Comparison of ENCODE assay signal across 8 mouse cellular contexts in genomic region chr15:36374732-36375548, GRCm38 (mm10).
DNase-seq lines count a peak whose midpoint lies in the region; ATAC-seq and TF ChIP-seq lines count a peak whose summit lies in the region.

No protein-coding gene starts in this region.

- no peaks in the 10 kb centered on the region for H3K4me1 ChIP-seq in bone marrow, adult 2 months (ENCODE audit: control insufficient read depth, insufficient read depth, low read length)
- H3K4me1 ChIP-seq in heart, postnatal 0 days (ENCODE audit: control insufficient read depth, insufficient read depth), result peaks cover 14% of the 10 kb centered on the region
- peaks cover 8% of the 10 kb centered on the region for H3K4me1 ChIP-seq in liver, embryonic 11.5 days (replicated peaks; ENCODE audit: control insufficient read depth, insufficient read depth, low read length)

- no peak for TF ChIP-seq POLR2A in bone marrow, adult 2 months (IDR thresholded peaks at IDR 0.05; ENCODE audit: borderline replicate concordance, control insufficient read depth, low read depth, low read length)
- TF ChIP-seq POLR2A in myocyte (IDR thresholded peaks at IDR 0.05; ENCODE audit: insufficient read length, low read depth), result no peak

- H3ac ChIP-seq in myocyte (ENCODE audit: control insufficient read depth, insufficient read length), result no peak overlapping the region

- TF ChIP-seq CTCF in bone marrow, adult 2 months (IDR thresholded peaks at IDR 0.05; ENCODE audit: control insufficient read depth, insufficient read depth, low read length), result no peak
- no peak for TF ChIP-seq CTCF in heart, postnatal 0 days (IDR thresholded peaks at IDR 0.05; ENCODE audit: low read depth)

- DNase-seq in B cell, adult 2 months, result peak; percentile 28 to 35
- DNase-seq in heart, postnatal 0 days (ENCODE audit: low spot score), result peak; percentile 76
- peak; percentile 84 to 86 for DNase-seq in kidney, postnatal 25 days
- peak; percentile 50 for DNase-seq in liver, embryonic 11.5 days (ENCODE audit: low spot score)
- DNase-seq in telencephalon, adult 2 months (ENCODE audit: low read depth, low spot score), result peak; percentile 92

- no peaks in the 10 kb centered on the region for H3K27me3 ChIP-seq in heart, postnatal 0 days (ENCODE audit: control insufficient read depth, insufficient read depth, low read length)
- peaks cover 3% of the 10 kb centered on the region for H3K27me3 ChIP-seq in liver, embryonic 11.5 days (replicated peaks; ENCODE audit: control insufficient read depth, insufficient read depth, low read length)
- H3K27me3 ChIP-seq in myocyte (ENCODE audit: control insufficient read depth, insufficient read depth, insufficient read length), result peaks cover 6% of the 10 kb centered on the region

- peak overlapping the region; percentile 67 for H3K9ac ChIP-seq in heart, postnatal 0 days (replicated peaks; ENCODE audit: low read depth, low read length)
- peak overlapping the region; percentile 59 for H3K9ac ChIP-seq in liver, embryonic 11.5 days (ENCODE audit: low read depth, low read length)

- H3K79me2 ChIP-seq in myocyte (ENCODE audit: control insufficient read depth, insufficient read depth), result no peaks in the 10 kb centered on the region

- H3K27ac ChIP-seq in bone marrow, adult 2 months (ENCODE audit: control insufficient read depth, insufficient read depth, low read depth, low read length, poor library complexity), result no peak overlapping the region
- peak overlapping the region; percentile 84 for H3K27ac ChIP-seq in heart, postnatal 0 days (ENCODE audit: low read depth)
- H3K27ac ChIP-seq in liver, embryonic 11.5 days (ENCODE audit: low read depth, low read length), result no peak overlapping the region

- H3K9me3 ChIP-seq in heart, postnatal 0 days (replicated peaks; ENCODE audit: control insufficient read depth, low read length), result no peaks in the 10 kb centered on the region
- H3K9me3 ChIP-seq in liver, embryonic 11.5 days (ENCODE audit: control insufficient read depth, low read length), result no peaks in the 10 kb centered on the region

- 8% methylated on average over 20 of the region's 20 CpGs for WGBS in bone marrow, adult 2 months
- WGBS in heart, postnatal 0 days, result 2% methylated on average over 20 of the region's 20 CpGs
- 3% methylated on average over 20 of the region's 20 CpGs for WGBS in liver, embryonic 11.5 days

- H3K4me2 ChIP-seq in heart, postnatal 0 days (ENCODE audit: low read depth, low read length), result peak overlapping the region; percentile 92
- H3K4me2 ChIP-seq in liver, embryonic 11.5 days, result peak overlapping the region; percentile 89
- H3K4me2 ChIP-seq in myocyte (ENCODE audit: low read depth), result peak overlapping the region; percentile 76

- no peak for TF ChIP-seq EP300 in heart, postnatal 0 days (IDR thresholded peaks at IDR 0.05; ENCODE audit: low read depth)

- ATAC-seq in erythroid progenitor cell, adult 5-6 weeks (replicated peaks; ENCODE audit: low FRiP score, poor library complexity, severe bottlenecking), result peak; percentile 76
- ATAC-seq in heart, postnatal 0 days (ENCODE audit: insufficient read depth, low read depth), result peak; percentile 84
- peak; percentile 67 for ATAC-seq in liver, embryonic 11.5 days (replicated peaks; ENCODE audit: low FRiP score)

- H3K4me3 ChIP-seq in bone marrow, adult 2 months (replicated peaks; ENCODE audit: control insufficient read depth, low read depth, low read length), result peak overlapping the region; percentile 23
- H3K4me3 ChIP-seq in heart, postnatal 0 days (ENCODE audit: low read depth, low read length), result peak overlapping the region; percentile 61
- peak overlapping the region; percentile 54 for H3K4me3 ChIP-seq in liver, embryonic 11.5 days (ENCODE audit: low read depth, low read length)
- peak overlapping the region; percentile 9 for H3K4me3 ChIP-seq in myocyte

- no peaks in the 10 kb centered on the region for H3K36me3 ChIP-seq in heart, postnatal 0 days (replicated peaks; ENCODE audit: control insufficient read depth, insufficient read depth, low read length)
- no peaks in the 10 kb centered on the region for H3K36me3 ChIP-seq in liver, embryonic 11.5 days (ENCODE audit: control insufficient read depth, insufficient read depth, low read length)
- no peaks in the 10 kb centered on the region for H3K36me3 ChIP-seq in myocyte (ENCODE audit: control insufficient read depth, insufficient read depth)

TF ChIP-seq in myocyte, 11 proteins besides CTCF, POLR2A, EP300 and RAD21:
- TF ChIP-seq MYOG (IDR thresholded peaks at IDR 0.05; ENCODE audit: control insufficient read depth in 1 of 3, insufficient read depth in 1 of 3, insufficient read length in 2 of 3, low read depth in 2 of 3) (peak in 1 of 3 experiments; percentile 43), USF1 (IDR thresholded peaks at IDR 0.05; ENCODE audit: low read depth) (no peak), POLR2AphosphoS2 (IDR thresholded peaks at IDR 0.05; ENCODE audit: insufficient read length, low read depth) (no peak), REST (IDR thresholded peaks at IDR 0.05; ENCODE audit: insufficient read depth, insufficient read length) (no peak), MYOD1 (IDR thresholded peaks at IDR 0.05; ENCODE audit: control insufficient read depth in 1 of 3, insufficient read length in 2 of 3, low read depth in 2 of 3) (no peak), TCF3 (IDR thresholded peaks at IDR 0.05; ENCODE audit: insufficient read length, low read depth) (no peak), MAX (IDR thresholded peaks at IDR 0.05; ENCODE audit: low read depth) (no peak), CEBPB (IDR thresholded peaks at IDR 0.05; ENCODE audit: insufficient read depth, poor library complexity, severe bottlenecking) (no peak), E2F4 (IDR thresholded peaks at IDR 0.05; ENCODE audit: insufficient read depth) (no peak), TCF12 (IDR thresholded peaks at IDR 0.05; ENCODE audit: insufficient read depth, poor library complexity, severe bottlenecking) (no peak), SRF (IDR thresholded peaks at IDR 0.05; ENCODE audit: control insufficient read depth, insufficient read length, low read depth) (peak; percentile 25)

Comparison
In these comparisons a context has a peak if more than half of its experiments do, and no peak if none do; other contexts are left out.
1. DNase-seq: peak in every context shown above with its lines; median percentile 92 in telencephalon, adult 2 months; 85 in kidney, postnatal 25 days; 76 in heart, postnatal 0 days; 50 in liver, embryonic 11.5 days; 32 in B cell, adult 2 months.
2. H3K4me3 ChIP-seq: peak in every context shown above with its lines; median percentile 61 in heart, postnatal 0 days; 54 in liver, embryonic 11.5 days; 23 in bone marrow, adult 2 months; 9 in myocyte.